Mouse (Mus musculus): ENCODE data around the gene Trim2. TPM values are rescaled to one million over a fixed set of nuclear protein-coding genes. Genes with fewer than 3 reads are reported as not detected.

Trim2 gene
- polyA plus RNA-seq, 1 experiment from 2014 or later = 137 TPM

GRCm38 (mm10) chr3:84278809-84279208 lies 27.9 kb downstream of the Trim2 start:
- no peak overlapping the region for H3K4me2 ChIP-seq
- no peak for ATAC-seq (ENCODE audit: low FRiP score)
- no peak overlapping the region for H3K27ac ChIP-seq (replicated peaks)
- no peaks in the 10 kb centered on the region for H3K27me3 ChIP-seq (replicated peaks)
- no peaks in the 10 kb centered on the region for H3K36me3 ChIP-seq
- H3K4me1 ChIP-seq = peaks cover 20% of the 10 kb centered on the region
- no peaks in the 10 kb centered on the region for H3K9me3 ChIP-seq (replicated peaks)
- WGBS = 79% methylated on average over 4 of the region's 4 CpGs
- no peak overlapping the region for H3K4me3 ChIP-seq (replicated peaks)
- H3K9ac ChIP-seq (replicated peaks) = no peak overlapping the region

GRCm38 (mm10) chr3:84275124-84275523 lies 31.6 kb downstream of the Trim2 start:
- H3K4me2 ChIP-seq = no peak overlapping the region
- no peak overlapping the region for H3K9ac ChIP-seq (replicated peaks)
- no peak overlapping the region for H3K4me3 ChIP-seq (replicated peaks)
- no peaks in the 10 kb centered on the region for H3K9me3 ChIP-seq (replicated peaks)
- H3K27ac ChIP-seq (replicated peaks) = no peak overlapping the region
- 74% methylated on average over 4 of the region's 4 CpGs for WGBS
- H3K36me3 ChIP-seq = no peaks in the 10 kb centered on the region
- no peak for ATAC-seq (ENCODE audit: low FRiP score)
- peaks cover 11% of the 10 kb centered on the region for H3K4me1 ChIP-seq
- H3K27me3 ChIP-seq (replicated peaks) = no peaks in the 10 kb centered on the region

- Histone ChIP-seq H3K9me3 (replicated peaks) (no peaks in the 10 kb centered on the region), H3K27me3 (replicated peaks) (no peaks in the 10 kb centered on the region), H3K4me2 (no peak overlapping the region), H3K4me3 (replicated peaks) (no peak overlapping the region), H3K36me3 (no peaks in the 10 kb centered on the region), H3K9ac (replicated peaks) (no peak overlapping the region), H3K27ac (replicated peaks) (no peak overlapping the region), H3K4me1 (peaks cover 19% of the 10 kb centered on the region)
- WGBS = 78% methylated on average over 10 of the region's 10 CpGs
- ATAC-seq (ENCODE audit: low FRiP score) = no peak
These were observed 34.2 kb downstream of the Trim2 start for GRCm38 (mm10) chr3:84272293-84273015.

GRCm38 (mm10) chr3:84271794-84272193 lies 34.9 kb downstream of the Trim2 start:
- 89% methylated on average over 10 of the region's 10 CpGs for WGBS
- no peak for ATAC-seq (ENCODE audit: low FRiP score)
- H3K4me2 ChIP-seq = no peak overlapping the region
- H3K27me3 ChIP-seq (replicated peaks) = no peaks in the 10 kb centered on the region
- H3K9me3 ChIP-seq (replicated peaks) = no peaks in the 10 kb centered on the region
- H3K4me1 ChIP-seq = peaks cover 19% of the 10 kb centered on the region
- no peak overlapping the region for H3K27ac ChIP-seq (replicated peaks)
- no peak overlapping the region for H3K4me3 ChIP-seq (replicated peaks)
- no peaks in the 10 kb centered on the region for H3K36me3 ChIP-seq
- H3K9ac ChIP-seq (replicated peaks) = no peak overlapping the region

DNA sequence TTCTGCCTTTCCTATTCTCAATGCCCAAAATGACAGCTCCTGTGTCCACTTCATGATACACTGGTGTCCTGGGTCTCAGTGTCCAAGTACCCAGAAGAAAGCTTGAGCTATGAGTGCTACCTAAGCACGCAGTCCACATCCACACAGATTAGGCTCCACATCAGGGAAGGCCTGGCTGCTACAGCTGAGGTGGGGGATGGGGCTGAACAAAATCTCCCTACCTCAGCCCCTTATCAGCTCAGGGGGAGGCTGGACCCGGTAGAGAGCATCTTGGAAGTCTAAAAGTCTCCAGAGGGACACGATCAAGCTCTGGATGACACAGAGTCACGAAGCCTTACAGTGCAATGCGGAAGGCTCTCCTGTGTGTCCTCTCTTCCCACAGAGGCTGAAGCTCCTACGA lies 35.6 kb downstream of the Trim2 start:
- WGBS = 48% methylated on average over 6 of the region's 6 CpGs
- H3K4me3 ChIP-seq (replicated peaks) = no peak overlapping the region
- no peaks in the 10 kb centered on the region for H3K9me3 ChIP-seq (replicated peaks)
- H3K36me3 ChIP-seq = no peaks in the 10 kb centered on the region
- peak overlapping the region; percentile 1; the same call in 1 of the 2 replicates for H3K27ac ChIP-seq (replicated peaks)
- no peak for ATAC-seq (ENCODE audit: low FRiP score)
- H3K27me3 ChIP-seq (replicated peaks) = no peaks in the 10 kb centered on the region
- no peak overlapping the region for H3K9ac ChIP-seq (replicated peaks)
- peaks cover 19% of the 10 kb centered on the region for H3K4me1 ChIP-seq
- no peak overlapping the region for H3K4me2 ChIP-seq

GRCm38 (mm10) chr3:84270624-84270995 lies 36.1 kb downstream of the Trim2 start:
- Histone ChIP-seq H3K36me3 (no peaks in the 10 kb centered on the region), H3K4me2 (peak overlapping the region; percentile 34), H3K9ac (replicated peaks) (no peak overlapping the region), H3K9me3 (replicated peaks) (no peaks in the 10 kb centered on the region), H3K27me3 (replicated peaks) (no peaks in the 10 kb centered on the region), H3K27ac (replicated peaks) (peak overlapping the region; percentile 1; the same call in 1 of the 2 replicates), H3K4me1 (peaks cover 22% of the 10 kb centered on the region), H3K4me3 (replicated peaks) (peak overlapping the region; percentile 8; the same call in 1 of the 2 replicates)
- ATAC-seq (ENCODE audit: low FRiP score) = no peak
- WGBS = 4% methylated on average over 3 of the region's 3 CpGs

GRCm38 (mm10) chr3:84269987-84270623 lies 36.6 kb downstream of the Trim2 start:
- Histone ChIP-seq H3K9me3 (replicated peaks) (no peaks in the 10 kb centered on the region), H3K36me3 (no peaks in the 10 kb centered on the region), H3K27ac (replicated peaks) (peak overlapping the region; percentile 1; the same call in 1 of the 2 replicates), H3K9ac (replicated peaks) (no peak overlapping the region), H3K27me3 (replicated peaks) (no peaks in the 10 kb centered on the region), H3K4me1 (peaks cover 27% of the 10 kb centered on the region), H3K4me3 (replicated peaks) (peak overlapping the region; percentile 8; the same call in 1 of the 2 replicates), H3K4me2 (peak overlapping the region; percentile 34)
- 5% methylated on average over 13 of the region's 13 CpGs for WGBS
- peak; percentile 42; the same call in 1 of the 2 replicates for ATAC-seq (ENCODE audit: low FRiP score)

- Histone ChIP-seq H3K27me3 (replicated peaks) (no peaks in the 10 kb centered on the region), H3K9me3 (replicated peaks) (no peaks in the 10 kb centered on the region), H3K9ac (replicated peaks) (no peak overlapping the region), H3K27ac (replicated peaks) (no peak overlapping the region), H3K4me2 (no peak overlapping the region), H3K4me1 (peaks cover 38% of the 10 kb centered on the region), H3K36me3 (no peaks in the 10 kb centered on the region), H3K4me3 (replicated peaks) (no peak overlapping the region)
- WGBS = 28% methylated on average over 3 of the region's 3 CpGs
- ATAC-seq (ENCODE audit: low FRiP score) = no peak
These were observed 38.2 kb downstream of the Trim2 start for GRCm38 (mm10) chr3:84268434-84268833.

DNA sequence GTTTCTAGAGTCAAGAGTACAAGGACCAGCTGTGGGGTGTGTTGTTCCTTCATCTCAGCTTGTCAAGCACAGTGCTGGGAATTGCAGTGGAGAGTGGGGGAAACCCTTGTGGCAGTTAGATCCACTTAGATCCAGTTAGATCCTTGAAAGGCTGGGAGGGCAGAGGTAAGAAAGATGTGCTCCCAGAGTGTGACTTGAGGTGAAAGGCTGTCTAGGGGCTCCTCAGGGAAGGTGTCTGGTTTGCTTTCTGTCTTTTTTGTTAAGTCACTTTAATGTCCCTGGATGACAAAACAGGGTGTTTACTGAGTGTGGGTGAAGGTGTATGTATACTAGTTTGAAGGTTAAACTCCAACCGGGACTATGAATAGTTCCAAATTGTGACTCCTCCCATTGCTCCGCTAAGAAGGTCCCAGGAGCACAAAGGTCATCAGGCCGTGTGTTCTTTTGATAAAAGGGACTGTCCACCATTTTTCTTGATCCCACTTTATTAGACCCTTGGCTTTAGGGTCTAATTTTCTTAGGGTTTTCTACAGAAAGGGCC lies 40.2 kb downstream of the Trim2 start:
- Histone ChIP-seq H3K9ac (replicated peaks) (no peak overlapping the region), H3K27ac (replicated peaks) (no peak overlapping the region), H3K4me1 (peaks cover 40% of the 10 kb centered on the region), H3K36me3 (no peaks in the 10 kb centered on the region), H3K4me2 (no peak overlapping the region), H3K9me3 (replicated peaks) (no peaks in the 10 kb centered on the region), H3K27me3 (replicated peaks) (no peaks in the 10 kb centered on the region), H3K4me3 (replicated peaks) (no peak overlapping the region)
- no peak for ATAC-seq (ENCODE audit: low FRiP score)
- WGBS = 62% methylated on average over 3 of the region's 3 CpGs

DNA sequence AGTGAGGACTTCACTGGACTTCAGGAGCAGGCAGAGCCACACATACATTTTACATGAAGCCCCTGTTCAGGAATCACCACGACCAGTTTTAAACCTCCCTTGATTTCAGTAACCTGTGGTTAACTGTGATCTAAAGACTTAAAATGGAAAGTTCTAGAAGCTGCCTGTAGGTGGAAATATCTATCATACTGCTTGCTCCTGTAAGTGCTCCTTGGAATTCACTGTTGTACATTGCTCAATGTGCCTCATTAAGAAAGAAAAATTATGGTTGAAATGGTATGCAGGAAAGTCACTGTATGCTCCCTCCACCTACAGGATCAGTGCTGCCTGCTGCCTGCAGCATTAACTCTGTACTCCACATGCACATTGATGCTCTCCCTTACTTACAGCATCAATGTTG lies 41.6 kb downstream of the Trim2 start:
- Histone ChIP-seq H3K27ac (replicated peaks) (peak overlapping the region; percentile 43), H3K4me3 (replicated peaks) (no peak overlapping the region), H3K9ac (replicated peaks) (no peak overlapping the region), H3K36me3 (no peaks in the 10 kb centered on the region), H3K4me1 (peaks cover 42% of the 10 kb centered on the region), H3K9me3 (replicated peaks) (no peaks in the 10 kb centered on the region), H3K27me3 (replicated peaks) (no peaks in the 10 kb centered on the region), H3K4me2 (no peak overlapping the region)
- WGBS = 22% methylated on average over 1 of the region's 1 CpGs
- ATAC-seq (ENCODE audit: low FRiP score) = no peak

DNA sequence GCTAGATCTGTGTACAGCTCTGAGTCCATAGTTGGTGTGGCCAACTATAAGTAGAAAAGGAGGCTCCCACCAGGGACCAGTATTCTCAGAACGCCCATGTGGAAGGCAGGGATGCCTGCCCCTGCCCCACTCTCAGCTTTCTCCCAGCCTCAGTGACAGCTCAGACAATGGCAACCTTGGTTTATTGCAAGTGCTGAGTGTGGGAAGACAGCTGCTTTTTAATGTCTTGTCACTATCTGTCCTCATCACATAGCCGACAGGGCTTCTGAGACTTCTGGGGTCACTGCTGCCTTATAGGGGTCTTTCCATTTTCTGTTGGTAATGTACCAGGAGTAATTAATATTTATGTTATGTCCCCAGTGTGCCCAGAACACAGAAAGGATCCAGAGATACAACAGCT lies 42.3 kb downstream of the Trim2 start:
- H3K36me3 ChIP-seq = no peaks in the 10 kb centered on the region
- 11% methylated on average over 2 of the region's 2 CpGs for whole genome bisulfite sequencing
- H3K9ac ChIP-seq (replicated peaks) = no peak overlapping the region
- 0 out of 2 replicates have a peak, but pooled peaks have one; percentile 22 for ATAC-seq (ENCODE audit: low FRiP score)
- H3K4me2 ChIP-seq = no peak overlapping the region
- H3K4me3 ChIP-seq (replicated peaks) = no peak overlapping the region
- peak overlapping the region; percentile 43 for H3K27ac ChIP-seq (replicated peaks)
- no peaks in the 10 kb centered on the region for H3K27me3 ChIP-seq (replicated peaks)
- no peaks in the 10 kb centered on the region for H3K9me3 ChIP-seq (replicated peaks)
- peaks cover 36% of the 10 kb centered on the region for H3K4me1 ChIP-seq

DNA sequence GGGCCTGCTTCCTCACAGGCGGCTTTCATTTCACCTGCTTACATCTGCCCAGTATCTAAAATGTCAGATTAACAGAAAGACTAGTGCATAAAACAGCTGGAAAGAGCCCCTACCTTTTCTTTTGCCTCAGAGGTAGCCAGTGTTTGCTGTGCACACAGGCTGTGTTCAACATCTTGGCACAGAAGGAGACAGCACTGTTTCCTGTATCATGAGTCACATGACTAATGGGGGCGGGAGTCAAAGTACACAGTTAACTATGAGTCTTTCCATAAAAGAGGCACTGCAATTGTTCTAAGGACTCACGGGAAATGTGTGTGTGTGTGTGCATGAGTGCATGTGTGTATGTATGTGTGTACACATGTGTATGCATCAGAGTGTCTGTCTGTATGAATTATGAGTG lies 43.9 kb downstream of the Trim2 start:
- no peak overlapping the region for H3K9ac ChIP-seq (replicated peaks)
- no peaks in the 10 kb centered on the region for H3K27me3 ChIP-seq (replicated peaks)
- no peaks in the 10 kb centered on the region for H3K36me3 ChIP-seq
- no peaks in the 10 kb centered on the region for H3K9me3 ChIP-seq (replicated peaks)
- peaks cover 42% of the 10 kb centered on the region for H3K4me1 ChIP-seq
- ATAC-seq (ENCODE audit: low FRiP score) = no peak
- no peak overlapping the region for H3K27ac ChIP-seq (replicated peaks)
- WGBS = 68% methylated on average over 3 of the region's 3 CpGs
- H3K4me3 ChIP-seq (replicated peaks) = no peak overlapping the region
- no peak overlapping the region for H3K4me2 ChIP-seq
